Mouse (Mus musculus) erythroblast, adult 5-6 weeks (primary cell): ENCODE results near the gene Cd70. TPM values are rescaled to one million over a fixed set of nuclear protein-coding genes. Genes with fewer than 3 reads are reported as not detected.

Experiments
- ATAC-seq: replicated peaks from 2 replicates; pipeline ENCODE4 v1.8.0; 2016; ENCODE audit warnings: moderate number of reproducible peaks, mild to moderate bottlenecking, moderate TSS enrichment, inconsistent platforms; ENCODE audit not compliant: poor library complexity, low FRiP score, severe bottlenecking
- total RNA-seq, 2 experiments: library from RNA; stranded (forward) in 1 of 2; stranded (reverse) in 1 of 2; fragments of 150-400 nt in 1 of 2; fragments of 200-764, 138-1000 nt in 1 of 2; gene quantifications; 2 replicates each; pipeline versions ENCODE4 v1.2.3 to v1.2.4; 2015 to 2017; ENCODE audit warnings: low replicate concordance in 2 of 2

Gene Cd70
- total RNA-seq, 2 experiments from 2014 or later, result not detected

- no peak for ATAC-seq
Observed at GRCm38 (mm10) chr17:57104496-57104895, 45.1 kb downstream of the Cd70 start.

GRCm38 (mm10) chr17:57102276-57102675 is 47.3 kb downstream of the Cd70 start:
- ATAC-seq, result no peak

- no peak for ATAC-seq
Observed at GRCm38 (mm10) chr17:57099629-57100325, 49.8 kb downstream of the Cd70 start.

- ATAC-seq, result no peak
Observed at GRCm38 (mm10) chr17:57098321-57098720, 51.3 kb downstream of the Cd70 start.

GRCm38 (mm10) chr17:57096623-57096920 is 53.0 kb downstream of the Cd70 start:
- ATAC-seq, result peak; percentile 48; the same call in 1 of the 2 replicates

Other genes starting within 250 kb of the Cd70 start
- gene Mllt1, start 214.4 kb downstream of the Cd70 start, total RNA-seq (2015; ENCODE audit: low replicate concordance), result 2.1 and 4.4 TPM in 2 replicates
- 1.3 and 3.5 TPM in 2 replicates for gene Mllt1, start 214.4 kb downstream of the Cd70 start, total RNA-seq (2017; ENCODE audit: low replicate concordance)
- not detected in 2 replicates for gene Acer1, start 167.7 kb downstream of the Cd70 start, total RNA-seq (2015; ENCODE audit: low replicate concordance)
- not detected in 2 replicates for gene Acer1, start 167.7 kb downstream of the Cd70 start, total RNA-seq (2017; ENCODE audit: low replicate concordance)
- 4.6 and 13.8 TPM in 2 replicates for gene Clpp, start 159.5 kb downstream of the Cd70 start, total RNA-seq (2015; ENCODE audit: low replicate concordance)
- 6.6 and 9.6 TPM in 2 replicates for gene Clpp, start 159.5 kb downstream of the Cd70 start, total RNA-seq (2017; ENCODE audit: low replicate concordance)
- not detected in 2 replicates for gene Alkbh7, start 152.4 kb downstream of the Cd70 start, total RNA-seq (2015; ENCODE audit: low replicate concordance)
- gene Alkbh7, start 152.4 kb downstream of the Cd70 start, total RNA-seq (2017; ENCODE audit: low replicate concordance), result 2.5 and 8.9 TPM in 2 replicates
- not detected in 2 replicates for gene Pspn, start 149.8 kb downstream of the Cd70 start, total RNA-seq (2015; ENCODE audit: low replicate concordance)
- 1.5 TPM in 1 of 2 replicates, not detected in the other for gene Pspn, start 149.8 kb downstream of the Cd70 start, total RNA-seq (2017; ENCODE audit: low replicate concordance)
- gene Gtf2f1, start 138.5 kb downstream of the Cd70 start, total RNA-seq (2015; ENCODE audit: low replicate concordance), result 18.3 and 33.9 TPM in 2 replicates
- gene Gtf2f1, start 138.5 kb downstream of the Cd70 start, total RNA-seq (2017; ENCODE audit: low replicate concordance), result 34.3 and 59.5 TPM in 2 replicates
- gene Gm17949, start 138.3 kb downstream of the Cd70 start, total RNA-seq (2015; ENCODE audit: low replicate concordance), result not detected in 2 replicates
- gene Gm17949, start 138.3 kb downstream of the Cd70 start, total RNA-seq (2017; ENCODE audit: low replicate concordance), result not detected in 2 replicates
- gene Khsrp, start 118.3 kb downstream of the Cd70 start, total RNA-seq (2015; ENCODE audit: low replicate concordance), result 32.9 and 37.6 TPM in 2 replicates
- 29.8 and 34.2 TPM in 2 replicates for gene Khsrp, start 118.3 kb downstream of the Cd70 start, total RNA-seq (2017; ENCODE audit: low replicate concordance)
- gene Slc25a41, start 108.1 kb downstream of the Cd70 start, total RNA-seq (2015; ENCODE audit: low replicate concordance), result not detected in 2 replicates
- gene Slc25a41, start 108.1 kb downstream of the Cd70 start, total RNA-seq (2017; ENCODE audit: low replicate concordance), result not detected in 2 replicates
- gene Crb3, start 90.7 kb downstream of the Cd70 start, total RNA-seq (2015; ENCODE audit: low replicate concordance), result not detected in 2 replicates
- not detected in 2 replicates for gene Crb3, start 90.7 kb downstream of the Cd70 start, total RNA-seq (2017; ENCODE audit: low replicate concordance)
- gene Slc25a23, start 89.9 kb downstream of the Cd70 start, total RNA-seq (2015; ENCODE audit: low replicate concordance), result 2.9 and 3.3 TPM in 2 replicates
- gene Slc25a23, start 89.9 kb downstream of the Cd70 start, total RNA-seq (2017; ENCODE audit: low replicate concordance), result 1.2 and 4.7 TPM in 2 replicates
- gene Dennd1c, start 71.3 kb downstream of the Cd70 start, total RNA-seq (2015; ENCODE audit: low replicate concordance), result 16.7 and 25.0 TPM in 2 replicates
- 2.4 and 7.2 TPM in 2 replicates for gene Dennd1c, start 71.3 kb downstream of the Cd70 start, total RNA-seq (2017; ENCODE audit: low replicate concordance)
- not detected in 2 replicates for gene Tubb4a, start 62.0 kb downstream of the Cd70 start, total RNA-seq (2015; ENCODE audit: low replicate concordance)
- 0.14 TPM in 1 of 2 replicates, not detected in the other for gene Tubb4a, start 62.0 kb downstream of the Cd70 start, total RNA-seq (2017; ENCODE audit: low replicate concordance)
- not detected in 2 replicates for gene Tnfsf9, start 44.5 kb downstream of the Cd70 start, total RNA-seq (2015; ENCODE audit: low replicate concordance)
- gene Tnfsf9, start 44.5 kb downstream of the Cd70 start, total RNA-seq (2017; ENCODE audit: low replicate concordance), result not detected in 2 replicates
- gene Tnfsf14, start 44.4 kb upstream of the Cd70 start, total RNA-seq (2015; ENCODE audit: low replicate concordance), result 1.5 TPM in 1 of 2 replicates, not detected in the other
- gene Tnfsf14, start 44.4 kb upstream of the Cd70 start, total RNA-seq (2017; ENCODE audit: low replicate concordance), result 1.5 and 2.0 TPM in 2 replicates
- 214 and 227 TPM in 2 replicates for gene C3, start 78.4 kb upstream of the Cd70 start, total RNA-seq (2015; ENCODE audit: low replicate concordance)
- 74.9 and 158 TPM in 2 replicates for gene C3, start 78.4 kb upstream of the Cd70 start, total RNA-seq (2017; ENCODE audit: low replicate concordance)
- gene Gpr108, start 98.7 kb upstream of the Cd70 start, total RNA-seq (2015; ENCODE audit: low replicate concordance), result 9.2 and 17.5 TPM in 2 replicates
- gene Gpr108, start 98.7 kb upstream of the Cd70 start, total RNA-seq (2017; ENCODE audit: low replicate concordance), result 5.2 and 6.3 TPM in 2 replicates
- 0.42 and 3.1 TPM in 2 replicates for gene Trip10, start 99.7 kb upstream of the Cd70 start, total RNA-seq (2015; ENCODE audit: low replicate concordance)
- 1.8 and 5.5 TPM in 2 replicates for gene Trip10, start 99.7 kb upstream of the Cd70 start, total RNA-seq (2017; ENCODE audit: low replicate concordance)
- gene Vav1, start 129.3 kb upstream of the Cd70 start, total RNA-seq (2015; ENCODE audit: low replicate concordance), result 22.9 and 30.5 TPM in 2 replicates
- gene Vav1, start 129.3 kb upstream of the Cd70 start, total RNA-seq (2017; ENCODE audit: low replicate concordance), result 38.3 and 38.8 TPM in 2 replicates
- gene Adgre1, start 208.9 kb upstream of the Cd70 start, total RNA-seq (2015; ENCODE audit: low replicate concordance), result 24.2 and 34.1 TPM in 2 replicates
- 19.7 and 26.8 TPM in 2 replicates for gene Adgre1, start 208.9 kb upstream of the Cd70 start, total RNA-seq (2017; ENCODE audit: low replicate concordance)